Mouse (Mus musculus) limb, embryonic 11.5 days (tissue): ENCODE measurements at regions not wholly inside any gene's neighbourhood (a gene's known extent, or its start where the extent isn't known, plus 50 kb on each side); places are given as distances from the start of the nearest gene placed in this dataset.
"Not testable (repeated sequence)": the region's sequence is repeated elsewhere in the genome, so short reads cannot be mapped to it uniquely, and the experiment has no call there.

Source experiments
- ATAC-seq: fragments of 200-750 bp; cut with Nextera tagmentation; 2 replicates; pipeline ENCODE4 v1.8.0; 2017; ENCODE audit warnings: low read depth; ENCODE audit not compliant: insufficient number of reproducible peaks, low FRiP score, low TSS enrichment
- DNase-seq: peaks from one replicate; pipeline ENCODE4 v3.0.0-alpha.2; 2015; ENCODE audit warnings: low spot score
- H3K27ac ChIP-seq: fragments of 300-500 bp; sonication (generic); replicated peaks from 2 replicates; pipeline ENCODE4 v1.5.1; 2014; ENCODE audit warnings: low read depth, mild to moderate bottlenecking, low read length
- H3K27me3 ChIP-seq: fragments of 300-500 bp; sonication (generic); 2 replicates; pipeline ENCODE4 v1.6.1; 2014; ENCODE audit warnings: mild to moderate bottlenecking, low read length, mixed read lengths; ENCODE audit not compliant: control insufficient read depth, insufficient read depth
- H3K36me3 ChIP-seq: fragments of 300-500 bp; sonication (generic); 2 replicates; pipeline ENCODE4 v1.6.1; 2014; ENCODE audit warnings: mild to moderate bottlenecking, low read length, moderate library complexity, mixed read lengths; ENCODE audit not compliant: control insufficient read depth, insufficient read depth
- H3K4me1 ChIP-seq: fragments of 300-500 bp; sonication (generic); 2 replicates; pipeline ENCODE4 v1.6.1; 2014; ENCODE audit warnings: low read length, mixed read lengths; ENCODE audit not compliant: control insufficient read depth, insufficient read depth
- H3K4me2 ChIP-seq: fragments of 300-500 bp; sonication (generic); 2 replicates; pipeline ENCODE4 v1.6.1; 2014; ENCODE audit warnings: low read depth, mild to moderate bottlenecking, moderate library complexity; ENCODE audit not compliant: severe bottlenecking
- H3K4me3 ChIP-seq: fragments of 300-500 bp; sonication (generic); 2 replicates; pipeline ENCODE4 v1.5.1; 2014; ENCODE audit warnings: low read depth, low read length
- H3K9ac ChIP-seq: fragments of 300-500 bp; sonication (generic); 2 replicates; pipeline ENCODE4 v1.6.1; 2014; ENCODE audit warnings: mild to moderate bottlenecking, low read length
- H3K9me3 ChIP-seq: fragments of 300-500 bp; sonication (generic); 2 replicates; pipeline ENCODE4 v1.6.1; 2016; ENCODE audit warnings: low read length; ENCODE audit not compliant: control insufficient read depth
- WGBS: fragments of 180-500 bp; shearing (Covaris S2); extraction: QIAGEN DNeasy Blood & Tissue Kit; methylation state at CpG from one replicate; pipeline ENCODE4 v1.1.7; 2014; 5-methylcytosine and 5-hydroxymethylcytosine counted together

DNA sequence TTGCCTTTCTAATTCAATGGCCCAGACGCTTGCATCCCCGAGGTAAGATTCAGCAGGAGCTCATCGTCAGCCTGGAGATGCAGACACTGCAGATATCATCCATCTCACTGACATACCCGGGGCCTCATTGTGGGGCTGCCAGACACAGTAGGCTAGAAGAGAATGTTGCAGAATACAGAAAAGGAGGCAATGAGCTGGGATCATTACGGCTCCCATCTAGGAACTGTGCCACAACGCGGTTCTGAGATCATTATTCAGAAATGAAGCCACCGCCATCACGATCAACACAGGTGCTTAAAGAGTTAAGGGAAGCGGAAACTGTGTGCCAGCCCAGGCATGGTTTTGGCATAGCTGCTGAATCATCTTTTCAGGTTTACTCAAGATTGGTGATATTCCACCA is 158.1 kb upstream of the Gm11146 start:
- no peak for ATAC-seq
- WGBS: 80% methylated on average over 10 of the region's 10 CpGs
- no peaks in the 10 kb centered on the region for H3K27me3 ChIP-seq
- no peaks in the 10 kb centered on the region for H3K9me3 ChIP-seq
- no peaks in the 10 kb centered on the region for H3K4me1 ChIP-seq
- no peak overlapping the region for H3K27ac ChIP-seq
- no peak overlapping the region for H3K4me2 ChIP-seq
- H3K4me3 ChIP-seq: no peak overlapping the region
- H3K36me3 ChIP-seq: no peaks in the 10 kb centered on the region
- no peak for DNase-seq
- H3K9ac ChIP-seq: no peak overlapping the region

DNA sequence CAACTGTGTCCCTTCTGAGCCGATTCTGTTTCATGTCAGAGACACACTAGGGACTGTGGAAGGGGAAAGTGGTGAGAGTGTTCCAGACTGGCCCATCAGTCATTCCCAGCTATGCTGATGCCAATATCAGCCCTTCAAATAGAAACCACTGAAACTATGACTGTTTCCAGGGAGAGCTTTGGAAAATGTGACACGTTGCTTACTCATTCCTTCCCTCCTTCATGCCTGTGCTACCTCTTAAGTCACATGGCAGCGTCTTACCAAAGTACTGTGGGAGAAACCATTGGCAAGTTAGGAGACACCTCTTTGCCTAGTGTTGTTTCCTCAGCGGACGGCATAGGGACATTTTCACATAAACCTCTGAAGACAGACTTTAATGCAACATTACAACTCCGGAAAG is 153.0 kb upstream of the Gm11146 start:
- no peak overlapping the region for H3K9ac ChIP-seq
- ATAC-seq (no peak), DNase-seq (no peak)
- no peaks in the 10 kb centered on the region for H3K36me3 ChIP-seq
- H3K4me1 ChIP-seq: no peaks in the 10 kb centered on the region
- no peaks in the 10 kb centered on the region for H3K9me3 ChIP-seq
- no peaks in the 10 kb centered on the region for H3K27me3 ChIP-seq
- no peak overlapping the region for H3K27ac ChIP-seq
- H3K4me3 ChIP-seq: no peak overlapping the region
- no peak overlapping the region for H3K4me2 ChIP-seq
- 85% methylated on average over 6 of the region's 6 CpGs for WGBS

- WGBS: 89% methylated on average over 2 of the region's 2 CpGs
- H3K4me1 ChIP-seq: no peaks in the 10 kb centered on the region
- H3K27me3 ChIP-seq: no peaks in the 10 kb centered on the region
- H3K4me2 ChIP-seq: no peak overlapping the region
- no peaks in the 10 kb centered on the region for H3K36me3 ChIP-seq
- H3K27ac ChIP-seq: no peak overlapping the region
- H3K9ac ChIP-seq: no peak overlapping the region
- no peak for DNase-seq
- ATAC-seq: no peak
- H3K9me3 ChIP-seq: no peaks in the 10 kb centered on the region
- H3K4me3 ChIP-seq: no peak overlapping the region
Observed at GRCm38 (mm10) chr16:77749474-77749873, 147.6 kb upstream of the Gm11146 start.

DNA sequence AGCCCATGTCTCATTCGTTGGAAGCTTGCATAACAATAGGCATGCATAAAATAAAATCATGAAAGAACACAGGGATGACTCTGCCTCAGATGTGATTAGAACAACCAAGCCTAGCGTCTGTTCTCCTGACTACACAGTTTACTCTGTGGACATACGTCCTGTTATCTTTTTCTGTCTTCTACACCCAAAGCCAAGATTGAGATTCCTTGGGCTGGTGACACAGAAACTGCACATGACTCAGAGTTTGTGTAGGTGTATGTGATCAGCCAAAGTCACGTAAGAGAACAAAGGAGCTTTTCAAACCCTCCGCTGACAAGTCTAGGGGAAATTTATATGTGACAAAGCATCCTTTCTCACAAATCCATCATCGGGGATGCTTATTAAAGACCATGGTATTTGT is 141.9 kb upstream of the Gm11146 start:
- Histone ChIP-seq H3K36me3 (no peaks in the 10 kb centered on the region), H3K4me3 (no peak overlapping the region), H3K4me2 (no peak overlapping the region), H3K9me3 (no peaks in the 10 kb centered on the region), H3K27ac (no peak overlapping the region), H3K9ac (no peak overlapping the region), H3K4me1 (no peaks in the 10 kb centered on the region), H3K27me3 (no peaks in the 10 kb centered on the region)
- ATAC-seq (no peak), DNase-seq (no peak)
- WGBS: 86% methylated on average over 6 of the region's 6 CpGs

DNA sequence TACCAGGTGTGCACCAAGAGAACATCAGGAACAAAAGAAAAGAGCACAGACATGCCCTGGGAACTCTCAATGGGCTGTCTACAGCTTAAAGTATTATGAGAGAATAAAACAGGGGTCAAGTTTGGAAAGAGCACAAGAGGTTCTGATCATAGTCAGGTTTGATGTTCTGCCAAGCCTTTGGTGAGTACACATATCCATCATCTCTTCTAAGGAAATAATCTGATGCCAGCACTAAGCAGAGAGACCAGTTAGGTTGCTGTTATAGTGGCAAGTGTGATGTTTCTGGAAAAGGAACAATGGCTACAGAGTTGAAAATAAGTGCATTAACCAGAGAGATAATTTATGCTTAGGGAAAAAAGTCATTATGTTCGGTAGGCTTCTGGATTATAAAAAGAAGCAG is 136.9 kb upstream of the Gm11146 start:
- DNase-seq (no peak), ATAC-seq (no peak)
- no peak overlapping the region for H3K4me2 ChIP-seq
- H3K27me3 ChIP-seq: no peaks in the 10 kb centered on the region
- H3K27ac ChIP-seq: no peak overlapping the region
- H3K4me1 ChIP-seq: no peaks in the 10 kb centered on the region
- no peaks in the 10 kb centered on the region for H3K36me3 ChIP-seq
- H3K9me3 ChIP-seq: no peaks in the 10 kb centered on the region
- 81% methylated on average over 1 of the region's 1 CpGs for WGBS
- no peak overlapping the region for H3K9ac ChIP-seq
- H3K4me3 ChIP-seq: no peak overlapping the region

DNA sequence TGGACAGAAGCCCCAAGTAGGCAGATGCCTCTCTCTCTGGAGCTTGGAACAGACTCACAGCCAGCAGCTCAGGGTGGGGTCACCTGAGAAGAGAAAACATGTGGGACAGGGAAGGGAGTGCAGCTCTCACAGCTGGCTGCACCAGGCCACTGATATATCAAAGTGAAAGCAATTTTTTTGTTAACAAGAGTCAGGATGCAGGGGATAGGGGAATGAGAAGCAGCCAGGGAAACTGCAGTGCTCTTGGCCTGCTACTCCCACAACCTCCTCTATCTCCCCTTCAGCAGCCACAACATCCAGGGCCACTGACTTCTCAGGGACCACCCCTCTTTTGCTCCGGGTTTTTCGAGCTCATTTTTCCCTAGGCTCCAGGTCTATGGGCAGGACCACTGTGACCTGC is 117.5 kb upstream of the Gm11146 start:
- H3K36me3 ChIP-seq: no peaks in the 10 kb centered on the region
- 88% methylated on average over 2 of the region's 2 CpGs for WGBS
- ATAC-seq: no peak

DNA sequence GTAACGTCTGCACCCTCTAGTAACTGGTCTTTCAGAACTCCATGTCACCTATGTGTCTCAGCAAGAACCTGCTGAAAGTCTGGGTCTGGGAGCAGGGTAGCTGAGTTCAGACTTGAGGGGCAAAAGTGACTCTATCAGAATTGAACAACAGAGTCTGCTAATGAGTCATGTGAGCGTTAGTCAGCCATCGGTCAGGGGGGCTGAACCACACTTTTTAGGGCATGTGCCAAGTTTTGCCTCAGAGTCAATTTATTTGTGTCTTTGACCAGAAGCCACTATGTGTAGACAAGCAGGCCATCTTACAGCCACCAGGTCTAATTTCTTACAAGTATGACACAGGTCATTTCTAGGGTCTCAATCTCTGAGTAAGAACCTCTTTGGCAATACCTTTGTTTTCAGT is 115.9 kb upstream of the Gm11146 start:
- not testable (repeated sequence) for ATAC-seq, DNase-seq
- 86% methylated on average over 3 of the region's 3 CpGs for WGBS

More for the DNA sequence above, 117.5 kb upstream of the Gm11146 start:
- Histone ChIP-seq H3K9me3 (no peaks in the 10 kb centered on the region), H3K4me3 (no peak overlapping the region), H3K4me2 (no peak overlapping the region), H3K27me3 (no peaks in the 10 kb centered on the region), H3K9ac (no peak overlapping the region), H3K27ac (no peak overlapping the region), H3K4me1 (no peaks in the 10 kb centered on the region)
- no peak for DNase-seq

DNA sequence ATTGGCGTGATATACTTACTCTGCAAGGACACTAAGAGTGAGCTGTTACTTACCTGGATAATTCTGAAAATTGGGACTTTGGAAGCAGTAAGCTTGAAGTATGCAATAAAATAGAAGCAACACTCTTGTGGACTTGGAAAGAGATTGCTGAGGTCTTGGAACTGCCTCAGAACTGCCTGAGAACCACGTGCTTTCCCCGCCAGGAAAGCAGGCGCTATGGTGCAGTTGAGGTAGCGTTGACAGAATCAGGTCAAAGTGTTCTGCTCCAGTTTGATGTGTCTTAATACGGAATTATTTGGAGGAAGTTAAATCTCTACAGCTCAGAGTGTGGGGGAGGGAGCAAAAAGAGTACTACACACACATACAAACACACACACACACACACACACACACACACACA is 102.8 kb upstream of the Gm11146 start:
- H3K4me3 ChIP-seq: no peak overlapping the region
- no peaks in the 10 kb centered on the region for H3K36me3 ChIP-seq
- no peaks in the 10 kb centered on the region for H3K27me3 ChIP-seq
- ATAC-seq (no peak), DNase-seq (no peak)
- H3K9ac ChIP-seq: no peak overlapping the region
- no peaks in the 10 kb centered on the region for H3K4me1 ChIP-seq
- H3K4me2 ChIP-seq: no peak overlapping the region
- WGBS: 86% methylated on average over 6 of the region's 6 CpGs
- H3K9me3 ChIP-seq: no peaks in the 10 kb centered on the region
- no peak overlapping the region for H3K27ac ChIP-seq

More for the DNA sequence above, 115.9 kb upstream of the Gm11146 start:
- H3K36me3 ChIP-seq, H3K9ac ChIP-seq, H3K27me3 ChIP-seq, H3K4me2 ChIP-seq, H3K9me3 ChIP-seq, H3K4me1 ChIP-seq, H3K27ac ChIP-seq, H3K4me3 ChIP-seq: not testable (repeated sequence)

DNA sequence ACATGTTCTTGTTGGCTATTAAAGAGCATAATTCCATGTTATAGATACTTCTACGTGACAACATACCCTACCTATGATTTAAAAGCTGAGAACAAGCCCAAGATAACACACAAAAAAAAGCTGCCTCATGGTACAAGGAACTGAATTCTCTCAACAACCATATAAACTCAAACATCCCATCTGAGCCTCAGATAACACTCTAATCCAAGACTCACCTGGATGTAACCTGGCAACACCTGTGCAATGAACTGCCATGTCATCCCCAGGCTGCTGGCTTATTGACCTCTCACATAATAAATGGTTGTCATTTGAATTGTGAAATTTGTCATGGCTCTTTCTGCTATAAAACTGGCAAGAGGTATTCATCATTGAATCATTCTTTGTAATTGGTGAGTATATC is 93.5 kb upstream of the Gm11146 start:
- H3K27ac ChIP-seq: no peak overlapping the region
- ATAC-seq (no peak), DNase-seq (no peak)
- H3K36me3 ChIP-seq: no peaks in the 10 kb centered on the region
- H3K4me2 ChIP-seq: no peak overlapping the region
- no peaks in the 10 kb centered on the region for H3K4me1 ChIP-seq
- no peak overlapping the region for H3K4me3 ChIP-seq
- no peaks in the 10 kb centered on the region for H3K27me3 ChIP-seq
- WGBS: 81% methylated on average over 1 of the region's 1 CpGs
- H3K9me3 ChIP-seq: no peaks in the 10 kb centered on the region
- no peak overlapping the region for H3K9ac ChIP-seq
